In the genomic region with DNA sequence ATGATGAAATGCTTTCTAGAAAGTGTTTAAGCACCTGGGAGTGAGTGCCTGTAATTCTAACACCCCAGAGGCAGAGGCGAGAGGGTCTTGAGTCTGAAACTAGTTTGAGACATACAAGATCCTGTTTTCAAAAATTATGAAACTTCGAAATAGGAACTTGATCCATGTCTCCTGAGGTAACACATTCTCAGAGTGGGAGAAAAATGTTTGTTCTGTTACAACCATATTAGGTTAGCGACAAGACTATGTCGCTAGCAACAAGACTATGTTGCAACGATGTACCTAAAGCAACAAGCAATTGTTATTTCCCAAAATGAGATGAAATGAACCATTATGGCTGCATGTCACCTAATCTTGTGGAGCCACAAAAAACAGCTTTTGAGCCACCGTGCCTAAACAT, we compare ENCODE assay signal across 21 mouse cellular contexts. TPM values are rescaled to one million over a fixed set of nuclear protein-coding genes. Genes with fewer than 3 reads are reported as not detected.
"Had no signal": no experiment of that assay in that cellular context is flagged by ENCODE, and none has a peak within 500 bp of the region (broad histone marks: within the 10 kb centered on the region; RNA-seq: fewer than 3 reads in every experiment).

No protein-coding gene starts in this region.

- H3K9me3 ChIP-seq: liver, embryonic 15.5 days; lung, embryonic 15.5 days; neural tube, embryonic 12.5 days had no signal

- H3K4me1 ChIP-seq: liver, embryonic 15.5 days; megakaryocyte, embryonic 14.5 days had no signal

- H3K4me3 ChIP-seq: liver, embryonic 15.5 days; lung, embryonic 15.5 days; megakaryocyte, embryonic 14.5 days; neural tube, embryonic 12.5 days had no signal

- H3K4me2 ChIP-seq: liver, embryonic 15.5 days; lung, embryonic 15.5 days; midbrain, embryonic 11.5 days; neural tube, embryonic 12.5 days had no signal

- H3K27me3 ChIP-seq: liver, embryonic 15.5 days; lung, embryonic 15.5 days; neural tube, embryonic 12.5 days had no signal

- DNase-seq: liver, postnatal 0 days; lung, adult 2 months; lung, postnatal 14 days; lung, postnatal 36 days; right cerebral cortex, postnatal 25 days; right cerebral cortex, postnatal 4 days; spleen, adult 18-20 months; thymus, adult 18-20 months; thymus, postnatal 14 days; thymus, postnatal 36 days had no signal

- H3K9ac ChIP-seq: liver, embryonic 15.5 days; liver, postnatal 0 days; lung, embryonic 15.5 days; neural tube, embryonic 12.5 days had no signal

- H3K27ac ChIP-seq: liver, embryonic 15.5 days; lung, embryonic 15.5 days; macrophage; neural tube, embryonic 12.5 days had no signal

- ATAC-seq: liver, postnatal 0 days; lung, postnatal 0 days had no signal

- H3K36me3 ChIP-seq: liver, embryonic 15.5 days; lung, embryonic 15.5 days; neural tube, embryonic 12.5 days had no signal

RNA-seq across cellular contexts. Expression of gene Wdr95, which starts 43.0 kb away (rescaled TPM):
- polyA plus RNA-seq: liver, embryonic 15.5 days; liver, postnatal 0 days; macrophage; small intestine, adult 2 months; stomach, embryonic 14.5 days had no signal

RNA-seq across cellular contexts. Expression of gene Tex26, which starts 46.0 kb away (rescaled TPM):
- total RNA-seq: monocyte, adult 5-6 weeks; neutrophil, adult 5-6 weeks had no signal
- polyA plus RNA-seq: liver, embryonic 15.5 days; liver, postnatal 0 days; macrophage; small intestine, adult 2 months had no signal
